Mouse (Mus musculus) lung, embryonic 14.5 days (tissue): ENCODE measurements around the gene Glrx2. TPM values are rescaled to one million over a fixed set of nuclear protein-coding genes. Genes with fewer than 3 reads are reported as not detected.
A peak's percentile ranks its signal among the peaks of the same experiment; 100 is the strongest.

Experiments used
- ATAC-seq: fragments of 200-750 bp; cut with Nextera tagmentation; 2 replicates; pipeline ENCODE4 v1.8.0; 2017; ENCODE audit warnings: mild to moderate bottlenecking, moderate TSS enrichment, moderate library complexity; ENCODE audit not compliant: insufficient read depth
- DNase-seq: peaks from one replicate; pipeline ENCODE4 v3.0.0-alpha.2; 2015
- H3K27ac ChIP-seq: fragments of 300-500 bp; sonication (generic); 2 replicates; pipeline ENCODE4 v1.5.1; 2014; ENCODE audit warnings: low read depth, mild to moderate bottlenecking, moderate library complexity
- H3K27me3 ChIP-seq: fragments of 300-500 bp; sonication (generic); 2 replicates; pipeline ENCODE4 v1.6.1; 2014; ENCODE audit warnings: low read length, control low read depth; ENCODE audit not compliant: insufficient read depth
- H3K36me3 ChIP-seq: fragments of 300-500 bp; sonication (generic); 2 replicates; pipeline ENCODE4 v1.6.1; 2014; ENCODE audit warnings: control low read depth; ENCODE audit not compliant: insufficient read depth
- H3K4me1 ChIP-seq: fragments of 300-500 bp; sonication (generic); 2 replicates; pipeline ENCODE4 v1.6.1; 2014; ENCODE audit warnings: antibody characterized with exemption, control low read depth; ENCODE audit not compliant: insufficient read depth
- H3K4me2 ChIP-seq: fragments of 300-500 bp; sonication (generic); 2 replicates; pipeline ENCODE4 v1.6.1; 2014; ENCODE audit warnings: mild to moderate bottlenecking
- H3K4me3 ChIP-seq: fragments of 300-500 bp; sonication (generic); 2 replicates; pipeline ENCODE4 v1.5.1; 2014; ENCODE audit warnings: low read depth, low read length
- H3K9ac ChIP-seq: fragments of 300-500 bp; sonication (generic); 2 replicates; pipeline ENCODE4 v1.6.1; 2014
- H3K9me3 ChIP-seq: fragments of 300-500 bp; sonication (generic); 2 replicates; pipeline ENCODE4 v1.6.1; 2016; ENCODE audit warnings: low read depth, low read length, control low read depth
- CTCF ChIP-seq: IDR thresholded peaks from 2 replicates; pipeline ENCODE4 v1.5.1; 2016; ENCODE audit warnings: antibody characterized with exemption, low read depth
- WGBS: fragments of 180-500 bp; shearing (Covaris S2); extraction: QIAGEN DNeasy Blood & Tissue Kit; methylation state at CpG from one replicate; pipeline ENCODE4 v1.1.7; 2014; 5-methylcytosine and 5-hydroxymethylcytosine counted together
- polyA plus RNA-seq: library from polyadenylated mRNA; unstranded; fragments of >200 nt; fragmentation: Nextera tagmentation; extraction: Ambion mirVana; gene quantifications from 2 replicates; pipeline ENCODE4 v1.2.1, GENCODE M21; 2014

Glrx2 gene
- polyA plus RNA-seq, 1 experiment from 2014 or later, result 69.1 TPM

DNA sequence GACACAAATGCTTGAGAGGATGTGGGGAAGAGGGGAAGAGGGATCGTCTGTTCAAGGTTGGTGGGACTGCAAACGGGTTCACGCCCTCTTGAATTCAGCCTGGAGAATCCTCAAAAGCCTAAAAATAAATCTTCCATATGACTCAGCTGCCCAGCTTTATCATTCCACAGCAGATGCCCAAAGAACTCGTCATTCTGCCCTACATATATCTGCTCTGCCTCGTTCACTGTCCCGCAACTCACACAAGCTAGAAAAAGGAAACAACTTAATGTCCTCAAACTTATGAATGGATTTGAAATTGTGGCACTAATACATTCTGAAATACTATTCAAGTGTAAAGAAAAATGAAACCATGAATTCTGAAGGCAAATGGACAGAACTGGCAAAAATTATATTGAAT is 57.8 kb downstream of the Glrx2 start:
- H3K9me3 ChIP-seq, result no peaks in the 10 kb centered on the region
- ATAC-seq (no peak), DNase-seq (no peak)
- no peak overlapping the region for H3K4me2 ChIP-seq
- H3K36me3 ChIP-seq, result 0 out of 2 replicates have a peak, but pooled peaks cover 3% of the 10 kb centered on the region
- H3K4me1 ChIP-seq, result peaks cover 8% of the 10 kb centered on the region; the same call in 1 of the 2 replicates
- no peak overlapping the region for H3K4me3 ChIP-seq
- no peak overlapping the region for H3K27ac ChIP-seq
- no peaks in the 10 kb centered on the region for H3K27me3 ChIP-seq
- no peak overlapping the region for H3K9ac ChIP-seq
- 63% methylated on average over 6 of the region's 6 CpGs for WGBS
- TF ChIP-seq CTCF, result no peak

DNA sequence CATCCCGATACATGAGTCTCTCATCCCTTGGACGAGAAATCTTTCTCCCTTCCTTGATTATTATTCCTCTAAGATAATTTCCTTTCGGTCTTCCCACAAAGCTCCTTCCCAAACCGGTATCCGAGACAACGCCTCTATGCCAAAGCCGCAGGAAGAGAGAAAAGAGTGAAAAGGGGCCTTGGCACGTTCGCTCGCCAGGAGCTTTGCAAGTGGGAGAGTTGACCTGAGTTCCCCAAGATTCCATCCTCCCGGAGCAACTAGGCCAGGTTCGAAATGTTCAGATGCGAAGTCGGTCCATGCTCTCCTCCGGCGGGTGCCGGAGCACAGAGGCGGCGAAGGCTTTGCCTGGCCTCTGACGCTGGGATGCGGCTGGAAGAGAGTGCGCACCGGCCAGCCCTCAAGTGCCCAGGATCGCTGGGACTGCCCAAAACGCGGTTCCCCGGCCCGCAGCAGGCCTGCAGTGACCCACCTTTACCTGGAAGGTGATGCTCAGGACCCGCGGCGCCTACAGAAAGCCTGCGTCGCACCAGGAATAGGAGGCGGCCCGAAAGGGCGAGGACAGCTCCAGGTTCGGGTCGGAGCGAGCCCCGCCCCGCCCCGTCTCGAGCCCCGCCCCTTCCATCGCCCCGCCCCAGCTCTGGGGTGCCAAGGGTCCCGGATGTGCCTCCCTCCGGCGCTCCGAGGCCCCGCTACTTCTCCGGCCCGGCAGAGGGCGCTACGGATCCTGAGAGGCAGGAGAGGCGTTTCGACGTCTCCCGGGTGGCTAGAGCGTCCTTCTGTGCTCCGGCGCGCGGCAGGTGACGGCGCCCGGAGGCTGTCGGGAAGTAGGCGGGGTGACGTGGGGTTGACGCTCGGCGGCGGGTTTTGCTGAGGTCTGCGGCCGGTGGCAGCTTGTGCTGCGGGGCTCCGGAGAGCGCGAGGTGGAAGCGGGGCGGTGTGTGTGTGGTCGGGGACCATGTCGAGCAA is 60.6 kb downstream of the Glrx2 start, which contains the start of the genes Trove2 and Uchl5:
Gene Trove2 (minus strand): TSS at position 623 of the 966 bp plus-strand sequence.
Gene Uchl5 (plus strand): TSS at position 827 of the 966 bp plus-strand sequence.
- WGBS, result under 1% methylated on average over 84 of the region's 84 CpGs
- peak; percentile 90 for TF ChIP-seq CTCF
- peak within 1 kb of the TSS; percentile 71 for H3K27ac ChIP-seq
- peak; percentile 96 for ATAC-seq
- H3K27me3 ChIP-seq, result no peaks in the 10 kb centered on the region
- peak within 1 kb of the TSS; percentile 82 for H3K9ac ChIP-seq
- peak; percentile 99 for DNase-seq
- H3K36me3 ChIP-seq, result 0 out of 2 replicates have a peak, but pooled peaks cover 4% of the 10 kb centered on the region
- peak within 1 kb of the TSS; percentile 81 for H3K4me3 ChIP-seq
- peaks cover 6% of the 10 kb centered on the region; the same call in 1 of the 2 replicates for H3K4me1 ChIP-seq
- peak within 1 kb of the TSS; percentile 68 for H3K4me2 ChIP-seq
- no peaks in the 10 kb centered on the region for H3K9me3 ChIP-seq

DNA sequence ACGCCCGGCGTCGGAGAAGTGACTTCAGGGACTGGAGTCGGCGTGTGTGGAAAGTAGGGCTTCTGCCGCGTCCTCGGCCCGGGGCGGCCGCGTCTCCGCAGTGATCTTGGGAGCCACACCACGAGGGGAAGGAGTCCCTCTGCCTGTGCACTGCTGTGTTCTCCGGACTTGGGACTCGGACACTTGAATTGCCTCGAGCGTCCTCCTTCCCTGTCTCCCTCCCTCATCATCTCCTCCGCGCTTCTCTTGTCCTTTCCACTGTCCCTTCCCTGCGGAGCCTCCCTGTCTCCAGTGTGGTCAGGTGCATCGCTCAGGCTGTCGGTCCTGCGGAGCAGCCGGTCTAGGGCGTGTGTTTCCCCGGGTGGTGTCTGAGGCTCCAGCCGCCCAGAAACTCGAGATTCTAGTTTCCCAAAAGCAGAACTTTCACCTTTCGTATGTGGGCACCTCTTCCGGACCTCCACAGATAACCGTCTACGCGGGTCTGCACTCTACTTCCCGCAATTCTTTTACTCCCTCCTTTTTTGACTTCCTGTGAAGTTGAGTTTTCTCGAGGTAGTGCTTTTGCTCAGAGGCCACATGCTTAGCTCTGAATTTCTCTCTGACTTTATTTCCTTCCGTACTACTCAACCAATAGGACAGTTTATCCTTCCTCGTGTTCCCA is 61.5 kb downstream of the Glrx2 start:
- DNase-seq (peak; percentile 26), ATAC-seq (peak; percentile 62)
- H3K4me1 ChIP-seq, result 0 out of 2 replicates have a peak, but pooled peaks cover 4% of the 10 kb centered on the region
- H3K4me3 ChIP-seq, result peak overlapping the region; percentile 81
- H3K36me3 ChIP-seq, result 0 out of 2 replicates have a peak, but pooled peaks cover 4% of the 10 kb centered on the region
- no peaks in the 10 kb centered on the region for H3K9me3 ChIP-seq
- H3K27ac ChIP-seq, result peak overlapping the region; percentile 71
- no peak for TF ChIP-seq CTCF
- peak overlapping the region; percentile 82 for H3K9ac ChIP-seq
- H3K27me3 ChIP-seq, result no peaks in the 10 kb centered on the region
- WGBS, result under 1% methylated on average over 34 of the region's 39 CpGs
- H3K4me2 ChIP-seq, result peak overlapping the region; percentile 68

DNA sequence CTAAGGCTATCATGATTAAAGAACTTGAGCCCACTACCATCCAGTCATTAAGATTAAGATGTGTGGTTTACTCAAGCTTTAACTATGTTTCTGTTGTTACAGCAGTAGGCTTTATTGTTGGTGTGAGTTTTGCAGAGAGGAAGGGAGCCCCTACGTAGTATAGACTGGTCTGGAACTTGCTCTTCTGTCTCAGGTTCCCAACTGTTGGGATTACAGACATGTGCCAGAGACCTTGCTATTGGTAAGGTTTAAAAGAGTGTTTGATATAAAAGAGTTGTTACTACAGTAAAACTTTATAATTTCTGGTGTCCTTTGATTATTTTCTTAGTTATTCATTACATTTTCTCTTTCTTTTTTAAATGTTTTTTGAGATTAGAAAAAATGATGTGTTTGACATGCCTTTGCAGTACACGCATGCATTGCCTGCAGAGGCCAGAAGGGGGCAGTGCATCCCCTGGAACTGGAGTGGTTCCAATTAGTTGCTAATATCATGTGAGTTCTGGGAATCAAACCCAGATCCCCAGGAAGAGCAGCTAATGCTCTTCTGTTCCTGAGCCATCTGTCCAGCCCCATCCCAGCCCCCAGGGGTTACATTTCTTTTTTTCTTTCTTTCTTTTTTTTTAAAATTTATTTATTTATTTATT is 72.6 kb downstream of the Glrx2 start:
- ATAC-seq, result peak; percentile 24; the same call in 1 of the 2 replicates
- Histone ChIP-seq H3K4me1 (no peaks in the 10 kb centered on the region), H3K27ac (no peak overlapping the region), H3K9ac (no peak overlapping the region), H3K27me3 (no peaks in the 10 kb centered on the region), H3K4me3 (no peak overlapping the region), H3K9me3 (no peaks in the 10 kb centered on the region), H3K36me3 (peaks cover 12% of the 10 kb centered on the region; the same call in 1 of the 2 replicates), H3K4me2 (no peak overlapping the region)
- peak; percentile 65 for TF ChIP-seq CTCF
- peak; percentile 63 for DNase-seq
- WGBS, result 80% methylated on average over 2 of the region's 2 CpGs

Other genes starting within 250 kb of the Glrx2 start
- 0.49 and 0.66 TPM in 2 replicates for gene B3galt2, start 75.7 kb upstream of the Glrx2 start, polyA plus RNA-seq
- gene Cdc73, start 13.4 kb upstream of the Glrx2 start, polyA plus RNA-seq, result 22.2 and 24.7 TPM in 2 replicates
- gene Trove2, start 60.7 kb downstream of the Glrx2 start, polyA plus RNA-seq, result 20.1 and 21.2 TPM in 2 replicates
- gene Uchl5, start 60.9 kb downstream of the Glrx2 start, polyA plus RNA-seq, result 74.0 and 77.6 TPM in 2 replicates